Mouse (Mus musculus) C2C12 (cell line): ENCODE data around the gene Simc1. TPM values are rescaled to one million over a fixed set of nuclear protein-coding genes. Genes with fewer than 3 reads are reported as not detected.
A peak's percentile ranks its signal among the peaks of the same experiment; 100 is the strongest.

Experiments
- H3K27me3 ChIP-seq: one replicate; pipeline ENCODE4 v1.6.1; 2011; ENCODE audit not compliant: control insufficient read depth, insufficient read depth, insufficient read length
- H3K36me3 ChIP-seq: one replicate; pipeline ENCODE4 v1.6.1; 2011; ENCODE audit not compliant: control insufficient read depth, insufficient read depth
- H3K4me3 ChIP-seq: one replicate; pipeline ENCODE4 v1.5.1; 2011; ENCODE audit warnings: mild to moderate bottlenecking, control low read depth; ENCODE audit not compliant: poor library complexity, insufficient read depth, severe bottlenecking
- H3K79me2 ChIP-seq: one replicate; pipeline ENCODE4 v1.6.1; 2011; ENCODE audit not compliant: control insufficient read depth, insufficient read depth
- H3K79me3 ChIP-seq: one replicate; pipeline ENCODE4 v1.6.1; 2011; ENCODE audit warnings: low read depth, control low read depth
- H3ac ChIP-seq: one replicate; pipeline ENCODE3; 2011; ENCODE audit warnings: low read depth; ENCODE audit not compliant: control insufficient read depth, insufficient read length
- CEBPB ChIP-seq: IDR thresholded peaks from one replicate; pipeline ENCODE4 v1.6.1; 2011; ENCODE audit warnings: low read depth, mild to moderate bottlenecking, control low read depth, moderate library complexity
- CTCF ChIP-seq: IDR thresholded peaks from one replicate; pipeline ENCODE4 v1.5.1; 2011; ENCODE audit not compliant: control insufficient read depth, insufficient read depth, insufficient read length
- FOSL1 ChIP-seq: IDR thresholded peaks from one replicate; pipeline ENCODE4 v1.8.0; 2011; ENCODE audit warnings: mild to moderate bottlenecking, low read length; ENCODE audit not compliant: poor library complexity, insufficient read depth, severe bottlenecking
- MAX ChIP-seq: IDR thresholded peaks from one replicate; pipeline ENCODE4 v1.6.1; 2011; ENCODE audit warnings: mild to moderate bottlenecking, control low read depth
- MYOD1 ChIP-seq: IDR thresholded peaks from one replicate; pipeline ENCODE4 v1.6.1; 2011; ENCODE audit warnings: low read depth; ENCODE audit not compliant: control insufficient read depth, insufficient read length
- MYOG ChIP-seq: IDR thresholded peaks from one replicate; pipeline ENCODE4 v1.6.1; 2011; ENCODE audit not compliant: control insufficient read depth, insufficient read length; ENCODE audit errors: extremely low read depth
- USF1 ChIP-seq: IDR thresholded peaks from one replicate; pipeline ENCODE4 v1.6.1; 2011; ENCODE audit warnings: low read depth, mild to moderate bottlenecking, control low read depth, moderate library complexity
- polyA plus RNA-seq: library from polyadenylated mRNA; unstranded; fragments of >200 nt; fragmentation: generic; extraction: Trizol; gene quantifications from one replicate; pipeline ENCODE4 v1.2.1, GENCODE M21; 2012; ENCODE audit warnings: missing spikeins

The Simc1 gene
- polyA plus RNA-seq, 1 experiment = 6.6 TPM

- Histone ChIP-seq H3K36me3 (no peaks in the 10 kb centered on the region), H3K79me2 (peaks cover 38% of the 10 kb centered on the region), H3ac (no peak overlapping the region), H3K27me3 (no peaks in the 10 kb centered on the region), H3K79me3 (peaks cover 26% of the 10 kb centered on the region), H3K4me3 (peak overlapping the region; percentile 96)
- TF ChIP-seq MYOD1 (no peak), CTCF (peak; percentile 29)
Measured at GRCm38 (mm10) chr13:54565594-54566345, 62.2 kb downstream of the Simc1 start.

- Histone ChIP-seq H3K79me2 (peaks cover 17% of the 10 kb centered on the region), H3K36me3 (no peaks in the 10 kb centered on the region), H3K27me3 (no peaks in the 10 kb centered on the region), H3K4me3 (no peak overlapping the region), H3ac (no peak overlapping the region), H3K79me3 (peaks cover 17% of the 10 kb centered on the region)
- TF ChIP-seq FOSL1 (no peak), USF1 (no peak), CTCF (no peak), MAX (no peak), MYOD1 (no peak)
Measured at GRCm38 (mm10) chr13:54568380-54568779, 64.8 kb downstream of the Simc1 start.

- no peaks in the 10 kb centered on the region for H3K36me3 ChIP-seq
- no peak overlapping the region for H3K4me3 ChIP-seq
- H3K79me3 ChIP-seq = peaks cover 9% of the 10 kb centered on the region
- no peak overlapping the region for H3ac ChIP-seq
- TF ChIP-seq CEBPB = no peak
- no peak for TF ChIP-seq MAX
- TF ChIP-seq CTCF = no peak
- no peak for TF ChIP-seq FOSL1
- TF ChIP-seq USF1 = no peak
- TF ChIP-seq MYOG = no peak
- TF ChIP-seq MYOD1 = no peak
- peaks cover 8% of the 10 kb centered on the region for H3K79me2 ChIP-seq
- no peaks in the 10 kb centered on the region for H3K27me3 ChIP-seq
Measured at GRCm38 (mm10) chr13:54569282-54569681, 65.7 kb downstream of the Simc1 start.

GRCm38 (mm10) chr13:54570736-54571135 is 67.2 kb downstream of the Simc1 start:
- peaks cover 2% of the 10 kb centered on the region for H3K79me3 ChIP-seq
- H3K27me3 ChIP-seq = no peaks in the 10 kb centered on the region
- no peak overlapping the region for H3K4me3 ChIP-seq
- H3K36me3 ChIP-seq = no peaks in the 10 kb centered on the region
- H3ac ChIP-seq = no peak overlapping the region
- TF ChIP-seq MAX (no peak), MYOD1 (no peak), FOSL1 (no peak), CEBPB (no peak), MYOG (no peak), USF1 (no peak), CTCF (no peak)
- H3K79me2 ChIP-seq = no peaks in the 10 kb centered on the region

GRCm38 (mm10) chr13:54571637-54572036 is 68.1 kb downstream of the Simc1 start:
- no peaks in the 10 kb centered on the region for H3K36me3 ChIP-seq
- H3K79me2 ChIP-seq = no peaks in the 10 kb centered on the region
- H3K79me3 ChIP-seq = peaks cover 2% of the 10 kb centered on the region
- no peak overlapping the region for H3K4me3 ChIP-seq
- no peak for TF ChIP-seq FOSL1
- TF ChIP-seq MYOD1 = no peak
- TF ChIP-seq MAX = no peak
- no peak overlapping the region for H3ac ChIP-seq
- H3K27me3 ChIP-seq = no peaks in the 10 kb centered on the region

- Histone ChIP-seq H3K79me3 (peaks cover 2% of the 10 kb centered on the region), H3ac (no peak overlapping the region), H3K36me3 (no peaks in the 10 kb centered on the region), H3K79me2 (no peaks in the 10 kb centered on the region), H3K27me3 (no peaks in the 10 kb centered on the region), H3K4me3 (no peak overlapping the region)
- no peak for TF ChIP-seq CTCF
- no peak for TF ChIP-seq USF1
- no peak for TF ChIP-seq MYOD1
- TF ChIP-seq FOSL1 = no peak
- TF ChIP-seq MAX = no peak
- TF ChIP-seq CEBPB = no peak
- TF ChIP-seq MYOG = no peak
Measured at GRCm38 (mm10) chr13:54572621-54573020, 69.0 kb downstream of the Simc1 start.
